Mouse (Mus musculus): Measurements from ENCODE around the gene Spsb3. TPM values are rescaled to one million over a fixed set of nuclear protein-coding genes. Genes with fewer than 3 reads are reported as not detected.

Gene Spsb3
- polyA plus RNA-seq, 1 experiment from 2014 or later = 45.2 TPM

DNA sequence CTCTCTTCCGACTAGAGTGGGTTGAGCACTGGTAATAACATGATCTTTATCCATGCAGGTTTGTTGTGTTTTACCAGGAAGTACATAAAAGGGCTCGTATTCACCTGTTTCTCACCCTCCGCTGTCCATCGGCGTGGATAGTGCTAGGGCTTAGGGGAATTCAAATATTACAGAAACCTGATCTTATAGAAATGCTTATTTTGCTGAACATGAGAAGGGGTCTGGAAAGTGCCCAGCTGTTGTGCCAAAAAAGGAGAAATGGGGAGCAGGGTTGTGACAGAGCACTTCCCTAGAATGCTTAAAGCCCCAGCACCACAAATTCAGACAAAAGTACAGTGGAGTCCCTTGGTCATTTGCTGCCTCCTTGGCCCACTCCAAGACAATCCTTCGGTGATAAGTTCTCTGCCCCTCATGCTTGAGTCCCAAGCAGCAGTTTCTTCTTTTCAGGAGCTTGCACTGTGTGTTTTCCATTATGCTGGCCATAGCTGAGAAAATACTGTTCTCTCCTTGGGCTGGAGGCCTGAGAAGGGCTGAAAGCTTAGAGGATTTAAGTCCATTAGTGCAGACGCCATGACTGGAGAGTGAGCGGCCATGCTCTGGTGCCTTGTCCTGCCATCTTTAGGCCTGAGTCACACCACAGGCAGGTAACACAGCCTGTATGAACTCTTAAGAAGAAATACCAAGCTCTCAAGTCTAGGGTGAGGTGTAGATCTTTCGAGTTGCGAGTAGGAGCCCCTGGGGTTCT is 34.9 kb upstream of the Spsb3 start:
- no peaks in the 10 kb centered on the region for H3K27me3 ChIP-seq
- H3K4me1 ChIP-seq (replicated peaks) = peaks cover 47% of the 10 kb centered on the region
- H3K4me3 ChIP-seq (replicated peaks) = peak overlapping the region; percentile 95
- no peaks in the 10 kb centered on the region for H3K9me3 ChIP-seq (replicated peaks)
- 76% methylated on average over 10 of the region's 10 CpGs for WGBS (ENCODE audit: insufficient replicate concordance)
- H3K9ac ChIP-seq = peak overlapping the region; percentile 89
- peaks cover 48% of the 10 kb centered on the region for H3K36me3 ChIP-seq (replicated peaks)
- no peak overlapping the region; the same call in 1 of the 2 replicates for H3K27ac ChIP-seq (replicated peaks)
- no peak for ATAC-seq (ENCODE audit: insufficient read depth)
- peak overlapping the region; percentile 78 for H3K4me2 ChIP-seq

- ATAC-seq (ENCODE audit: insufficient read depth) = no peak
- H3K27me3 ChIP-seq = no peaks in the 10 kb centered on the region
- WGBS (ENCODE audit: insufficient replicate concordance) = 82% methylated on average over 3 of the region's 3 CpGs
- H3K9me3 ChIP-seq (replicated peaks) = no peaks in the 10 kb centered on the region
- H3K4me3 ChIP-seq (replicated peaks) = no peak overlapping the region
- peak overlapping the region; percentile 45 for H3K27ac ChIP-seq (replicated peaks)
- H3K4me1 ChIP-seq (replicated peaks) = peaks cover 73% of the 10 kb centered on the region
- H3K36me3 ChIP-seq (replicated peaks) = peaks cover 77% of the 10 kb centered on the region
- no peak overlapping the region for H3K9ac ChIP-seq
- no peak overlapping the region for H3K4me2 ChIP-seq
Observed at GRCm38 (mm10) chr17:24855838-24856464, 30.5 kb upstream of the Spsb3 start.

GRCm38 (mm10) chr17:24856589-24856988 is 29.9 kb upstream of the Spsb3 start:
- peaks cover 83% of the 10 kb centered on the region for H3K36me3 ChIP-seq (replicated peaks)
- no peak overlapping the region for H3K9ac ChIP-seq
- peak overlapping the region; percentile 24; the same call in 1 of the 2 replicates for H3K27ac ChIP-seq (replicated peaks)
- no peaks in the 10 kb centered on the region for H3K27me3 ChIP-seq
- H3K9me3 ChIP-seq (replicated peaks) = no peaks in the 10 kb centered on the region
- no peak overlapping the region for H3K4me2 ChIP-seq
- no peak for ATAC-seq (ENCODE audit: insufficient read depth)
- peaks cover 73% of the 10 kb centered on the region for H3K4me1 ChIP-seq (replicated peaks)
- 91% methylated on average over 13 of the region's 13 CpGs for WGBS (ENCODE audit: insufficient replicate concordance)
- H3K4me3 ChIP-seq (replicated peaks) = no peak overlapping the region

GRCm38 (mm10) chr17:24857831-24858470 is 28.5 kb upstream of the Spsb3 start:
- no peak for ATAC-seq (ENCODE audit: insufficient read depth)
- WGBS (ENCODE audit: insufficient replicate concordance) = 69% methylated on average over 8 of the region's 8 CpGs
- Histone ChIP-seq H3K4me3 (replicated peaks) (no peak overlapping the region), H3K36me3 (replicated peaks) (peaks cover 90% of the 10 kb centered on the region), H3K9ac (peak overlapping the region; percentile 31; the same call in 1 of the 2 replicates), H3K27ac (replicated peaks) (peak overlapping the region; percentile 92), H3K4me1 (replicated peaks) (peaks cover 63% of the 10 kb centered on the region), H3K27me3 (no peaks in the 10 kb centered on the region), H3K4me2 (peak overlapping the region; percentile 57), H3K9me3 (replicated peaks) (no peaks in the 10 kb centered on the region)

DNA sequence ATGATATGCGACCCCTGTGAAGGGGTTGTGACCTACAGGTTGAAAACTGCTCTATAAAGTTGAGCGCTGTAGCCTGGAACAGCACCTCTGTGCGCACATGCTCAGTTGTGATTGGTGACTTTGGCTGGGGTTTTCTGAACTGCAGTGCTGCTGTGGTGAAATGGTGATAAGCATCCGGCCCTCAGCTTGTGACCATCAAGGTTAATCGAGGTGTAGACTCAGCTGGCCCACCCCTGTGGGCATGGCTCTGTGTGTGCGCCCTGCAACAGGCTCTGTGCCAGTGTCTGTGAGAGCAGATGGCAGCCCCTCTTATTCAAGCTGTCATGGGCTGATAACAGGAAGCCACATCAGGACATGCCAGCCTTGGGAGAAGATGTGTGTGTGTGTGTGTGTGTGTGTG is 27.5 kb upstream of the Spsb3 start:
- H3K4me2 ChIP-seq = peak overlapping the region; percentile 57
- H3K27me3 ChIP-seq = no peaks in the 10 kb centered on the region
- peaks cover 63% of the 10 kb centered on the region for H3K4me1 ChIP-seq (replicated peaks)
- no peak overlapping the region for H3K4me3 ChIP-seq (replicated peaks)
- H3K27ac ChIP-seq (replicated peaks) = peak overlapping the region; percentile 92
- H3K9me3 ChIP-seq (replicated peaks) = no peaks in the 10 kb centered on the region
- ATAC-seq (ENCODE audit: insufficient read depth) = peak; percentile 94
- peaks cover 89% of the 10 kb centered on the region for H3K36me3 ChIP-seq (replicated peaks)
- peak overlapping the region; percentile 31; the same call in 1 of the 2 replicates for H3K9ac ChIP-seq
- 33% methylated on average over 6 of the region's 6 CpGs for WGBS (ENCODE audit: insufficient replicate concordance)

- Histone ChIP-seq H3K4me3 (replicated peaks) (peak overlapping the region; percentile 17), H3K36me3 (replicated peaks) (peaks cover 89% of the 10 kb centered on the region), H3K27ac (replicated peaks) (peak overlapping the region; percentile 92), H3K9me3 (replicated peaks) (no peaks in the 10 kb centered on the region), H3K4me2 (peak overlapping the region; percentile 57), H3K4me1 (replicated peaks) (peaks cover 63% of the 10 kb centered on the region), H3K9ac (peak overlapping the region; percentile 44; the same call in 1 of the 2 replicates), H3K27me3 (no peaks in the 10 kb centered on the region)
- peak; percentile 76 for ATAC-seq (ENCODE audit: insufficient read depth)
- 84% methylated on average over 8 of the region's 8 CpGs for WGBS (ENCODE audit: insufficient replicate concordance)
Observed at GRCm38 (mm10) chr17:24860076-24860475, 26.4 kb upstream of the Spsb3 start.

DNA sequence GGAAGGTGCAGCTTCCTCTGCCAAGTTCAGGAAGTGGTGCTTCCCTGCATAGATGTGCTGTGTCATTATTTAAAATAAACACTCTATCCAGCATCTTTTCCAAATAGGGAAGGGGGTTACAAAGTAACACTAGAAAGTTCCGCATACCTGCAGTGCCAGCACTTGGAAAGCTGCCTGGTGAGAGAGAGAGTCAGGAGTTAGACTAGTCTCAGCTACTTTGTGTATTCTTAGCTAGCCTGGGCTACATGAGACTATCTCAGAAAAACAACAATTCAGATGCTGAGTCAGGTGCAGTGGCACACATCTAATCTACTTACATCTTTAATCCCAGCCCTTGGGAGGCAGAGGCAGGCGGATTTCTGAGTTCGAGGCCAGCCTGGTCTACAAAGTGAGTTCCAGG is 24.7 kb upstream of the Spsb3 start:
- H3K36me3 ChIP-seq (replicated peaks) = peaks cover 83% of the 10 kb centered on the region

DNA sequence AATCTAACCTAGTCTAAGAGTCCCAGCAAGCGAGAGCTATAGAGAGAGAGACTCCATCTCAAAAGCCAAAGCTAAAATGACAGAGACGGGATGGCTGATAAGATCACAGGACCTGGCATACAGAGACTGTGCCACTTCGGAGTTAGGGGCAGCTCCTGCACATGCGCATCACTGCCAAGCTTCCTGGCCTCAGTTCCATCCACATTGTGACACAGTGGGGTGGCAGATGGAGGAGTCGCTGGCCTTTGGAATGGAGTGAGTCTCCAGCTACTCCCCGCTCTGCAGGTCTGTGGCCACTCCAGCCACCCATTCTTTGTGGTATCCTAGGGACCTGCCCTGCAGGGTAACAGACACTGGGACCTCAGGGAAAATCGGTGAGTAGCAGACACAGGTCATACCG is 20.7 kb upstream of the Spsb3 start, which contains the start of gene Igfals:
TSS of gene Igfals (plus strand) at position 222 of the 400 bp plus-strand sequence.
- H3K9me3 ChIP-seq (replicated peaks) = no peaks in the 10 kb centered on the region
- 84% methylated on average over 8 of the region's 8 CpGs for WGBS (ENCODE audit: insufficient replicate concordance)
- H3K4me3 ChIP-seq (replicated peaks) = no peak within 1 kb of the TSS
- H3K9ac ChIP-seq = no peak within 1 kb of the TSS
- H3K27ac ChIP-seq (replicated peaks) = no peak within 1 kb of the TSS
- peaks cover 10% of the 10 kb centered on the region for H3K4me1 ChIP-seq (replicated peaks)
- no peaks in the 10 kb centered on the region for H3K27me3 ChIP-seq
- H3K36me3 ChIP-seq (replicated peaks) = peaks cover 53% of the 10 kb centered on the region
- H3K4me2 ChIP-seq = no peak within 1 kb of the TSS
- ATAC-seq (ENCODE audit: insufficient read depth) = no peak

More for the DNA sequence above, 24.7 kb upstream of the Spsb3 start:
- no peak overlapping the region for H3K4me2 ChIP-seq
- H3K27ac ChIP-seq (replicated peaks) = 0 out of 2 replicates have a peak overlapping the region, but pooled peaks have one; percentile 92
- 88% methylated on average over 3 of the region's 3 CpGs for WGBS (ENCODE audit: insufficient replicate concordance)
- H3K9ac ChIP-seq = no peak overlapping the region
- ATAC-seq (ENCODE audit: insufficient read depth) = no peak
- H3K4me3 ChIP-seq (replicated peaks) = no peak overlapping the region
- H3K9me3 ChIP-seq (replicated peaks) = no peaks in the 10 kb centered on the region
- peaks cover 50% of the 10 kb centered on the region for H3K4me1 ChIP-seq (replicated peaks)
- H3K27me3 ChIP-seq = no peaks in the 10 kb centered on the region

- H3K4me2 ChIP-seq = no peak overlapping the region
- 87% methylated on average over 10 of the region's 10 CpGs for WGBS (ENCODE audit: insufficient replicate concordance)
- H3K4me1 ChIP-seq (replicated peaks) = no peaks in the 10 kb centered on the region
- H3K9me3 ChIP-seq (replicated peaks) = no peaks in the 10 kb centered on the region
- no peak for ATAC-seq (ENCODE audit: insufficient read depth)
- H3K27me3 ChIP-seq = peaks cover 6% of the 10 kb centered on the region; the same call in 1 of the 2 replicates
- H3K9ac ChIP-seq = no peak overlapping the region
- H3K27ac ChIP-seq (replicated peaks) = no peak overlapping the region
- no peak overlapping the region for H3K4me3 ChIP-seq (replicated peaks)
- peaks cover 32% of the 10 kb centered on the region for H3K36me3 ChIP-seq (replicated peaks)
Observed at GRCm38 (mm10) chr17:24867914-24868313, 18.5 kb upstream of the Spsb3 start.

DNA sequence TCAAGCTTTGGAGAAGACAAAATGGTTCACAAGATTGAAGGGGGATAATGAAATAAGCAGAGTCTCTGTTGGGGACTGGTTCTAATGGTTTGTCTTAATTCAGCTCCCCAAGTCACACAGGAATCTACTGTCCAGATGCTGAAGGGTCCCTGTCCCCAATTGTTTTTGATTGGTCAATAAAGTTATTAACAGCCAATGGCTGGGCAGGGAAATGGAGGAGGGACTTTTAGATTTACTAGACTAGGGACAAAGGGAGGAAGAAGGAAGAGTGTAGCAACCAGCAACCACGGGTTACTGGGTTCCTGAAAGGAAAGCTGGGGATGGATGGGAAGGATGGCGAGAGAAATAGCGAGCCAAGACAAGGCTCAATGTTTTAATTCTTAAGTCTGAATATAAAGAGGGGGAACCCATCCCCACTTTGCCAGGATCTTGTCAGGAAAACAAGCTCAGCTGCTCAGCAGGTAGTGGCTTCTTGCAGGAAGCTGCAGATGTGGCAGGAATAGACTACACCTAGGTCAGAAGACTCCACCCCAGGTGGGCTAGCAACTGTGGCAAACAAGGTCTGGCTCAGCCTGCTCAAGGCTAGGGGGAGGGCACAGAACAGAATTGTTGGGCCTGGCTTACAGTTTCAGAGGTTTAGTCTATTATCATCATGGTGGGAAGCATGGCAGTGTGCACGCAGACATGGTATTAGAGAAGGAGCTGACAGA is 12.6 kb upstream of the Spsb3 start:
- no peaks in the 10 kb centered on the region for H3K36me3 ChIP-seq (replicated peaks)
- H3K9ac ChIP-seq = no peak overlapping the region
- peaks cover 17% of the 10 kb centered on the region for H3K4me1 ChIP-seq (replicated peaks)
- H3K9me3 ChIP-seq (replicated peaks) = no peaks in the 10 kb centered on the region
- H3K4me3 ChIP-seq (replicated peaks) = no peak overlapping the region
- H3K27me3 ChIP-seq = peaks cover 11% of the 10 kb centered on the region
- no peak overlapping the region for H3K4me2 ChIP-seq
- 47% methylated on average over 4 of the region's 4 CpGs for whole genome bisulfite sequencing (ENCODE audit: insufficient replicate concordance)
- no peak overlapping the region for H3K27ac ChIP-seq (replicated peaks)
- ATAC-seq (ENCODE audit: insufficient read depth) = no peak
